Mouse (Mus musculus): ENCODE data around the gene Chst8.
A peak's percentile ranks its signal among the peaks of the same experiment; 100 is the strongest.

The Chst8 gene

GRCm38 (mm10) chr7:34714848-34715460, 97.6 kb downstream of the Chst8 start:
- no peak for DNase-seq (ENCODE audit: low read depth)

DNA sequence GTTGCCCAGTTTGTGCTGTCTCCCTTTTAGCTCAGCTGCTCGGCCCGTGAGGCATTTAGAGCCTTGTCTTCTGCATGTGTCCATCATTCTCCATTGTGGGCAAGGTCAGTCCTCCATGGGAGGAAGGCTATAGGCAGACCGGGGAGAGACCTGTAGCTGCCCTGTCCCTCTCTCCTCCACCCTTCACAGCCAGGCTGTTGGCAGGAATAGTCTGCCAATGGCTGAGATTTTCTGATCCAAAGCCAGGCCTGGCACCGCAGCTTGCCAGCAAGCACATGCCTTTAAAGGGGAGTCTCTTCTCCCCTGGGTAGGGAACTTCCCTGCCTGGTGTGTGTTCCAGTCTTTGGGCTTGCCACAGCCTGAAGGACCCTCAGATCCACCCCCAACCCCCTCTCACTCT, 103.4 kb downstream of the Chst8 start:
- no peak for DNase-seq (ENCODE audit: low read depth)

DNA sequence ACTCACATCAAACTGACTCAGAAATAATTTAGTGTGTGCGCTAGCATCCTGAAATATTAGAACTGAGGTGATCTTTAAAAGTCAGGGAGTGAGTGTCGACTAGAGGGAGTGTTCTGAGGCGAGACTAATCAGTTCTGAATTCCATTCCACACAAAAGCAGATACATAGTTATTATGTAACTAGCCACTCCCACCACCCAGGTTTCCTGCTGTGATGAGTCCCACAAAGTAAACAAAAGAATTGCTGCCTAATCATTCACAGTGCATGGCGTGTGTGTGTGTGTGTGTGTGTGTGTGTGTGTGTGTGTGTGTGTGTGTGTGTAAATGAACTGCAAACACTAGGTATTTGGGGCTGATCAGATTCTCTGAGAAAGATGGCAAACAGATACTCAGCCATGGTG, 108.1 kb downstream of the Chst8 start:
- no peak for DNase-seq (ENCODE audit: low read depth)

DNA sequence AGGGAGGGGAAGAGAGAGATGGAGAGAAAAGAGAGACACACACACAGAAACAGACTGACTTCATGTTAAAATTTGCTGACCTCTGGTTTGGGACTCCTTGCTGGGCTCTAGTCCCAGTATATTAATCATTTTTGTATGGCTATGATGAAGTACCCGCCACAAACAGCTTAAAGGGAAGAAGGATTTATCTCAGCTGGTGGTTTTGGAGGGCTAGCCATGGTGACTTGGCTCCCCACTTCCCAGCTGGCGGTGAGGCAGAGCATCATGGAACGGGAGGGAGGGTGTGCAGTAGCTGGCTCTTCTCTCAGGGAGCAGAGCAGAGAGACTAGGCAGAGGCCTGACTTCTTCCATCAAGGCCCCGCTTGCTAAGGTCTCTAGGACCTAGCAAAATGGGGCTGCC, 109.1 kb downstream of the Chst8 start:
- DNase-seq (ENCODE audit: low read depth): no peak

DNA sequence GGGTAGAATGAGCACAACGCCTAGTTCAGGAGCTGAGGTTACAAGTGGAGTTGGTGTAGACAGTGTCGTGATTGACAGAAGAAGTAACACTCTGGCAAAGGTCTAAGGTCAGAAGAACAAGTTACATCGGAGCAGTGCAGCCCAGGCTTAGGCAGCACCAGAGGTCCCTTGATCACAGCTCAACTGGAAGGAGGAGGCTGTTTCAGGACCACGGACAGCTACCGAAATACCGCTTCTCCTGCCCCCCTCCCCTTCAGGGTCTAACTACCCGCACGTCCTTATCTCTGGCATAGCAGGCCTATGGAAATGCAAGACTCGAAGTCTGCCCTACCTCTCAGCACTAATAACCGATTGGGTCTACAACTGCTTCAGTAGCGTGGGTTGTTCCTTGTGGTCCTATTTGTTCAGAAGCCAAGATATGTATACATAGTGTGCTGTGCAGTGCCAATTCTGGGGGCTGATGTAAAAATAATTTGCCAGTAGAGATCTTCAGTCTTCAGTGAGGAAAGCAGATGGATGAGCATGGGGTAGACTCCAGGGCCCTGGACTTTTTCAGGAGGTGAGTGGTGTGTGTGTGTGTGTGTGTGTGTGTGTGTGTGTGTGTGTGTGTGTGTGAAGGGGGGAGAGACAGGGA, 109.7 kb downstream of the Chst8 start:
- DNase-seq (ENCODE audit: low read depth): peak; percentile 20

DNA sequence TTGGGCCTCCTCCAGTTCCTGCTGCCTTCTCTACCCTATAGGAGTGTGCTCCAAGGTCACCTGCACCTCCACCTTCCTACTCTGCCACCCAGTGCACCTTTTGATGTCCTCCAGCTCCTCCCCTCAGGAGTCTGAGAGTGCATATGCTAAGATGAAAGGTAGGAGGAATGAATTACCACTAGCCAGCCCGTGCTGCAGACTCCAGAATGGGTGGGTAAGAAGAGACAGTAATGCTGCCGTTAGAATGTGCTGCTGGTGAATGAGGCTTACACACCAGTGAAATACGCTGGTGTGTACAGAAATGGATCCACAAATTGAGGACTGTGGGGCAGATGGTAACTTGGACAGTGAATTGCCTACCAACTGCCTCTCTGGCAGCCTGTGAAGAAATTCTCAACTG, 112.6 kb downstream of the Chst8 start:
- no peak for DNase-seq (ENCODE audit: low read depth)

DNA sequence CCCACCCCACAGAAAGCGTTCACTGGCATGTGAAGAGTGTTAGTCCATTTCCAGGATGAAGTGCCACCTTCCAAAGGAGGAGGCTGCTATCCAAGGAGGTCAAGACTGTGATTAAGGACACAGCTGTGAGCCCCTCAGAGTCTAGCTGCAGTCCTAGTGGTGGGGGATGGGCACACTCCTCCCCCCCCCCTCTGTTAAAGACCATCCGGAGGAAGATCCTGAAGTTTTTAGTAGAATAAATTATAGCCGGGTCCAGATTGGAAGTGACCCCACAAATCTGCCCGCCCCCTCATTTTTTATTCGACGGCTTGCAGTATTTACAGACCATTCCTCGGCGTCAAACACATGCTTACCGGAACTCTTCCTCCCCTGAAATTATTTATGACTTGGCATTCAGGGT, 114.3 kb downstream of the Chst8 start:
- DNase-seq (ENCODE audit: low read depth): no peak

DNA sequence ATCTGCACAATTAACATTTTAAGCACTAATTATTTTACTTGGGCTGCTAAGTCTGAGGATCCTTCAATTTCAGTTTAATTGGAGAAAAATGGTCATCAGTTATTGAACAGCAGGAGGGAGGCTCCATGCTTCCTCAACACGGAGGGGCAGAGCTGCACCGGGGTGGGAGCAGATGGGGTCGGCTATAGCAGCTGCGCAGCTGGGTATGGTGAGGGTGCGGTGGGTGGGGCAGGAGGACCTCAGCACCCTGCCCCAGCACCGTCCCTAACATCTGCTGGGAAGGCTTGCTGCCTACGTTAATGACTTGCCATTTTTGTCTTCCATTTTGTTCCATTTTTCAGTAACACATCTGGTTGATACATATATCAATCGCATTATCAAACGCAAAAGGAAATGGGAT, 116.4 kb downstream of the Chst8 start:
- no peak for DNase-seq (ENCODE audit: low read depth)

GRCm38 (mm10) chr7:34694898-34695297, 117.6 kb downstream of the Chst8 start:
- DNase-seq (ENCODE audit: low read depth): no peak

DNA sequence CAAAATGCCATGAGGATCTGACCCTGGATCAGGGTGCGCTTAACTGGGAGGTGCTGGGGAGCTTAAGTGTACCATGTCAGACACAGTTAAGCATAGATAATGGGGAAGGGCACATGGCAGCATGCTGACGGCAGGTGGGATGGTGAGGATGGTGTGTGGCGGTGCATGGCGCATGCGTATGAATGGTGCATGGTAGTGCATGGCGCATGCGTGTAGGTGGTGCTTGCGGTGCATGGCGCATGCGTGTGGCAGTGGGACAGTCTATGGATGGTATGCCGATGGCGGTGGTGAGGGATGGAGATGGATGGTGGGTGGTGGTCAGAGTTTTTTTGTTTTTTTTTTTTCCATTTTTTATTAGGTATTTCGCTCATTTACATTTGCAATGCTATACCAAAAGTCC, 118.6 kb downstream of the Chst8 start:
- no peak for DNase-seq (ENCODE audit: low read depth)

DNA sequence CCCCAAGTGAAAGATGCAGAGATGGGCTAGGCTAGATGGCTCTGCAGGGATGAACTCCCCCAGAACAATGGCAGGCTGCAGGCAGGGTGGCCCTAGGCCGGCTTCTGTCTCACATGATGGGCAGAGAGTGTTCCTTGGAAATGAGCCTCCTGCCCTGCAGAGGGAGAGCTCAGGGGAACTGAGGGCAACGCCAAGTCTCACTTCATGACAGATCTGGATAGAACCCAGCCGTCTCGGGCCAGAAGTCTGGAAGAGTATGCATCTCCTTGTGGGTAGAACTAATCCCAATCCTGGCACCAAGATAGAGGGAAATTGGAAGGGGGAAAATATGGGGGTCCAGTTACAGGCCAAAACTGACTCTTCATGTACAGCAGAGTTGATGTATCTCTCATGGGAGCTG, 119.4 kb downstream of the Chst8 start:
- DNase-seq (ENCODE audit: low read depth): no peak

- DNase-seq (ENCODE audit: low read depth): no peak
These were observed 122.4 kb downstream of the Chst8 start for GRCm38 (mm10) chr7:34690111-34690510.

GRCm38 (mm10) chr7:34689028-34689427, 123.5 kb downstream of the Chst8 start:
- no peak for DNase-seq (ENCODE audit: low read depth)

DNA sequence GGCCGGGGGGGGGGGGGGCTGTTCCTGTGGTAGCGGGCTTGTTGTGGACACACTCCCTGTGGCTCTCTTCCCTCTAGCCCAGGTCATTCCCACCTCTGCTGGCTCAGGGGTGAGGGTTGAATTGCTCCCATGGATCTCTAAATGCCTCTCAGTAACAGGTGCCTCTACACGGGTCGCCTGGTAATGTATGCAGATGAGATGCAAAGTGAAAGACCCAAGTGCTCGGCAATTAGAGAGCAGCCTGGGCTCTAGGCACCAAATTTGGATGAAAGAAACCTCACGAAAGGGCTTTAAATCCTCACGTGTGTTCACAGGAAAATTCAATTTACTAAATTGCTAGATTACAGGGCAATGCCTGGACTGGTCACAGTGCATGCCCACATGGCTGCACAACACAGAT, 126.7 kb downstream of the Chst8 start:
- DNase-seq (ENCODE audit: low read depth): no peak

DNA sequence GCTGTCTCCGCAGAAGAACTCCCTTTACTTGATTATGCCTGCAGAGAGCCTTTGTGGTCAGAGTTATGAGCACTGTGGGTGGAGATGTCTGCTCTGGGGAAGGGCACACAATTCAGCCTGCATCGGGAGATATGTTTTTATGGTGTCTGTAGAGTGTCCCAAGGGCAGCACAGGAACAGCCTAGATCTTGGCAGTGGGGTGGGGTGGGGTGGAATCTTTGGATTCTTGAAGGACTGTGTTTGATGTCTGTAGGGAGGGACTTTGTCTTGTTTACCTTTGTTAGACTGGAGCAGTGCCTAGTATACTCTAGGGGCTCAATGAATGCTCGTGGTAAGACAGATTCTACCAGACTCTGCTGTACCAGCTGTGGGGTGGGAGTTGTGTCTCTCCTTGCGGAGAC, 127.3 kb downstream of the Chst8 start:
- DNase-seq (ENCODE audit: low read depth): no peak

DNA sequence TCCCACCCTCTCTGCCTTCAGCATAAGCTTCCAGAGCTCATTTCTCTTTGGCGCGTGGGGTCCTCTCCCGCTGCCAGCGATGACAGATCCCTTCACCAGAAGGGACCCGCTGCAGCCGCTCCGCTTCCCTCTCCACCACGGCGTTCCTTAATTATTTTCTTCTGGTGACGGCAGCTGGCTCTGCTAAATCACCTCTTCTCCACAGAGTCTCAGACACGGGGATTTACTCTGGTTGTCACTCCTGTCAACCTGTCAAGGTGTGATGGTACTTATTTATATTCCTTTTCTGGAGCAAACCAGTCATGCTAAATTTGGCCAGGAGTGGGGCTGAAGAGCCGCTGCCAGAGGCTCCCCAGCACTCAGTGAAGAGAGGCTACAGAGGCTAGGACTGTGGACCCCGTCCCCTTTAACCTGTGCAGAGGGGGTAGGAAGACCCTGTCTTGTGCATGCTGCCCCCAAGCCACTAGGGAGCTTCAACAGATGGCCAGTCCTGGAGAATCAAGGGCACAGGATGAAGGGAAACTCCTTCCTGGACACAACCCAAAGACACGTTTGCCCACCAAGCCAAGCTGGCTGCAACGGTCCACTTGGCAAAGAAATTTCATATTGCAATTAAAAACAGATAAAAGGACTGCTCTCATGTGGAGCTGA, 131.6 kb downstream of the Chst8 start:
- DNase-seq (ENCODE audit: low read depth): no peak

- DNase-seq (ENCODE audit: low read depth): no peak
These were observed 132.6 kb downstream of the Chst8 start for GRCm38 (mm10) chr7:34679886-34680285.

- peak; percentile 38 for DNase-seq (ENCODE audit: low read depth)
These were observed 136.5 kb downstream of the Chst8 start for GRCm38 (mm10) chr7:34675831-34676514.

GRCm38 (mm10) chr7:34675120-34675790, 137.3 kb downstream of the Chst8 start:
- DNase-seq (ENCODE audit: low read depth): no peak

DNA sequence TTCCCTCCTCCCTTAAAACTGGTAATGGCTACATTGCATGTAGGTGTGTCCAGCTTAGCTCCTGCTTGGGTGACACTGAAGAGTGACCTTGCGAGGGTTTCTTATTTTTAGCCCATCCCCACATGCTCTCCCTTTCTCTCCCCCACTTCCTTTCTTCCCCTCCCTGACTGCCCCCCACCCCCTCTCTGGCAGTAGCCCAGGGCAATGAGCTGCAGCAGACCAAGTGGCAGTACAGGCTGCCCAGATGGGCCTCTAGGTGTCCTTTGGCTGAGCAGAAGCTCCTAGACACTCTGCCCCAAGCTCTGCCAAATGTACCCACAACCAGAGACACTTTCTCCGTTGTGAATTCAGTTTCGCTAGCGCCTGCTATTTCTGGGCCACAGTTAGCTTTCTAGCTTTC, 139.6 kb downstream of the Chst8 start:
- no peak for DNase-seq (ENCODE audit: low read depth)

- peak; percentile 73 for DNase-seq (ENCODE audit: low read depth)
These were observed 140.6 kb downstream of the Chst8 start for GRCm38 (mm10) chr7:34671911-34672310.

DNA sequence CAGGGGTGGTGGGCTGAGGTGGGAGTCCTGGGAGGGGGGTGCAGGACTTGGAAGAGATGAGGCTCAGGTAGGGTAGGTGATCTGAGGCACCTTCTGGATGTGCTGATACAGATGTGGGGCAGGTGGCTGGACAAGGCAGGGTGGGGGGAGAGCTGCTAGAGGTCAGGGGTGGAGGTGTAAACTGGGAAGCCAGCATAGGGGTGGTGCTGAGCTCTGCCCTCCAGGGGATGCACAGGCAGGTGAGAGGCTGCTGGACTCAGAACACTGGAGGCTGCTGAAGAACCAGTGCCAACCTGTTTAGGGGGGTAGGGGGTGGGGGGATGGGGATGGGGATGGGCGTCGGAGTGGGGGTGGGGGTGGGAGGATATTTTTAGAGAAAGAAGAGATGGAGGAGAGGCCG, 141.7 kb downstream of the Chst8 start:
- no peak for DNase-seq (ENCODE audit: low read depth)

DNA sequence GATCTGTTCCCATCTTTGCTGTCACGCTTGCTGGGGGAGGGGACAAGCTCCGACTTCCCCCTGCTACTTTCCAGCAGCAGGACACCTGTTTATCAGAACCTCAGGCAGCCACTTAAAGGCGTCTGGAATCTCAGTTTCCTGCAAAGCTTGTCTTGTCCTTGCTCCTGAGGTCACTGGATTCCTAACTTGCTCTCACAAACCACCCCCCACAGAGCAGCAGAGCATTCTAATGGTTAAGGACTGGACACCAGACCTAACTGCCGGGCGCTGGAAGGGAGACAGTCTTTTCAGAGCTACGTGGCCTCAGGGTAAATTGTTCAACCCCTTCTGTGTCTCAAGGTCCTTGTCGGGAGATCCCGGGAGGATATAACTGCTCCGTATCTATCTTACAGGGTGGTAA, 143.2 kb downstream of the Chst8 start:
- no peak for DNase-seq (ENCODE audit: low read depth)

All from c-Kit-positive CD71-negative TER-119-negative erythroid progenitor cells, embryonic 14.5 days (primary cell).